Mouse (Mus musculus): ENCODE measurements around the gene Dmbt1. TPM values are rescaled to one million over a fixed set of nuclear protein-coding genes. Genes with fewer than 3 reads are reported as not detected.
"Not testable (repeated sequence)": the region's sequence is repeated elsewhere in the genome, so short reads cannot be mapped to it uniquely, and the experiment has no call there.

Dmbt1 gene
- polyA plus RNA-seq, 1 experiment from 2014 or later, result 0.04 TPM

- DNase-seq (ENCODE audit: low spot score) (no peak), ATAC-seq (ENCODE audit: low read depth) (no peak)
- no peak overlapping the region for H3K9ac ChIP-seq (ENCODE audit: low read depth, low read length)
- H3K4me3 ChIP-seq (ENCODE audit: low read depth, low read length), result no peak overlapping the region
- H3K4me2 ChIP-seq (ENCODE audit: low read depth, low read length), result no peak overlapping the region
- H3K9me3 ChIP-seq (ENCODE audit: control insufficient read depth, low read length), result no peaks in the 10 kb centered on the region
- H3K27me3 ChIP-seq (replicated peaks; ENCODE audit: control insufficient read depth, insufficient read depth, low read length), result no peaks in the 10 kb centered on the region
- 78% methylated on average over 3 of the region's 3 CpGs for WGBS
- H3K4me1 ChIP-seq (ENCODE audit: control insufficient read depth, insufficient read depth, low read length), result no peaks in the 10 kb centered on the region
- no peak overlapping the region for H3K27ac ChIP-seq (replicated peaks; ENCODE audit: low read depth, low read length)
- no peaks in the 10 kb centered on the region for H3K36me3 ChIP-seq (ENCODE audit: control insufficient read depth, insufficient read depth, low read length)
Measured at GRCm38 (mm10) chr7:131036396-131036795, 4.5 kb downstream of the Dmbt1 start.

GRCm38 (mm10) chr7:131037083-131037482 lies 5.2 kb downstream of the Dmbt1 start:
- ATAC-seq (ENCODE audit: low read depth), result no peak
- Histone ChIP-seq H3K9ac (ENCODE audit: low read depth, low read length) (no peak overlapping the region), H3K27me3 (replicated peaks; ENCODE audit: control insufficient read depth, insufficient read depth, low read length) (no peaks in the 10 kb centered on the region), H3K4me1 (ENCODE audit: control insufficient read depth, insufficient read depth, low read length) (no peaks in the 10 kb centered on the region), H3K4me2 (ENCODE audit: low read depth, low read length) (no peak overlapping the region), H3K9me3 (ENCODE audit: control insufficient read depth, low read length) (no peaks in the 10 kb centered on the region), H3K4me3 (ENCODE audit: low read depth, low read length) (no peak overlapping the region), H3K36me3 (ENCODE audit: control insufficient read depth, insufficient read depth, low read length) (no peaks in the 10 kb centered on the region), H3K27ac (replicated peaks; ENCODE audit: low read depth, low read length) (no peak overlapping the region)
- DNase-seq (ENCODE audit: low spot score), result no peak
- 86% methylated on average over 2 of the region's 2 CpGs for WGBS

GRCm38 (mm10) chr7:131040760-131041159 lies 8.9 kb downstream of the Dmbt1 start:
- H3K27ac ChIP-seq (replicated peaks; ENCODE audit: low read depth, low read length); ATAC-seq (ENCODE audit: low read depth); H3K4me2 ChIP-seq (ENCODE audit: low read depth, low read length); H3K4me1 ChIP-seq (ENCODE audit: control insufficient read depth, insufficient read depth, low read length); H3K4me3 ChIP-seq (ENCODE audit: low read depth, low read length); H3K9ac ChIP-seq (ENCODE audit: low read depth, low read length); H3K9me3 ChIP-seq (ENCODE audit: control insufficient read depth, low read length); H3K27me3 ChIP-seq (replicated peaks; ENCODE audit: control insufficient read depth, insufficient read depth, low read length); DNase-seq (ENCODE audit: low spot score); H3K36me3 ChIP-seq (ENCODE audit: control insufficient read depth, insufficient read depth, low read length): not testable (repeated sequence)
- WGBS, result 70% methylated on average over 4 of the region's 8 CpGs

- DNase-seq (ENCODE audit: low spot score) (no peak), ATAC-seq (ENCODE audit: low read depth) (no peak)
- H3K9ac ChIP-seq (ENCODE audit: low read depth, low read length), result no peak overlapping the region
- H3K9me3 ChIP-seq (ENCODE audit: control insufficient read depth, low read length), result no peaks in the 10 kb centered on the region
- no peak overlapping the region for H3K27ac ChIP-seq (replicated peaks; ENCODE audit: low read depth, low read length)
- H3K36me3 ChIP-seq (ENCODE audit: control insufficient read depth, insufficient read depth, low read length), result no peaks in the 10 kb centered on the region
- no peak overlapping the region for H3K4me3 ChIP-seq (ENCODE audit: low read depth, low read length)
- no peaks in the 10 kb centered on the region for H3K27me3 ChIP-seq (replicated peaks; ENCODE audit: control insufficient read depth, insufficient read depth, low read length)
- H3K4me2 ChIP-seq (ENCODE audit: low read depth, low read length), result no peak overlapping the region
- WGBS, result 48% methylated on average over 1 of the region's 1 CpGs
- no peaks in the 10 kb centered on the region for H3K4me1 ChIP-seq (ENCODE audit: control insufficient read depth, insufficient read depth, low read length)
Measured at GRCm38 (mm10) chr7:131042657-131043056, 10.8 kb downstream of the Dmbt1 start.

GRCm38 (mm10) chr7:131045258-131045835 lies 13.5 kb downstream of the Dmbt1 start:
- ATAC-seq (ENCODE audit: low read depth); H3K9ac ChIP-seq (ENCODE audit: low read depth, low read length); H3K9me3 ChIP-seq (ENCODE audit: control insufficient read depth, low read length); H3K4me2 ChIP-seq (ENCODE audit: low read depth, low read length); H3K27ac ChIP-seq (replicated peaks; ENCODE audit: low read depth, low read length); DNase-seq (ENCODE audit: low spot score); H3K36me3 ChIP-seq (ENCODE audit: control insufficient read depth, insufficient read depth, low read length); H3K4me3 ChIP-seq (ENCODE audit: low read depth, low read length); H3K27me3 ChIP-seq (replicated peaks; ENCODE audit: control insufficient read depth, insufficient read depth, low read length); H3K4me1 ChIP-seq (ENCODE audit: control insufficient read depth, insufficient read depth, low read length): not testable (repeated sequence)
- 39% methylated on average over 3 of the region's 3 CpGs for WGBS

- not testable (repeated sequence) for H3K4me1 ChIP-seq (ENCODE audit: control insufficient read depth, insufficient read depth, low read length); H3K9ac ChIP-seq (ENCODE audit: low read depth, low read length); H3K4me3 ChIP-seq (ENCODE audit: low read depth, low read length); DNase-seq (ENCODE audit: low spot score); H3K4me2 ChIP-seq (ENCODE audit: low read depth, low read length); H3K27me3 ChIP-seq (replicated peaks; ENCODE audit: control insufficient read depth, insufficient read depth, low read length); H3K9me3 ChIP-seq (ENCODE audit: control insufficient read depth, low read length); H3K36me3 ChIP-seq (ENCODE audit: control insufficient read depth, insufficient read depth, low read length); H3K27ac ChIP-seq (replicated peaks; ENCODE audit: low read depth, low read length); ATAC-seq (ENCODE audit: low read depth)
- WGBS, result 74% methylated on average over 8 of the region's 8 CpGs
Measured at GRCm38 (mm10) chr7:131049829-131050228, 18.0 kb downstream of the Dmbt1 start.

- Histone ChIP-seq H3K36me3 (ENCODE audit: control insufficient read depth, insufficient read depth, low read length) (no peaks in the 10 kb centered on the region), H3K9me3 (ENCODE audit: control insufficient read depth, low read length) (no peaks in the 10 kb centered on the region), H3K4me3 (ENCODE audit: low read depth, low read length) (no peak overlapping the region), H3K4me1 (ENCODE audit: control insufficient read depth, insufficient read depth, low read length) (no peaks in the 10 kb centered on the region), H3K4me2 (ENCODE audit: low read depth, low read length) (no peak overlapping the region), H3K9ac (ENCODE audit: low read depth, low read length) (no peak overlapping the region), H3K27ac (replicated peaks; ENCODE audit: low read depth, low read length) (no peak overlapping the region), H3K27me3 (replicated peaks; ENCODE audit: control insufficient read depth, insufficient read depth, low read length) (no peaks in the 10 kb centered on the region)
- no peak for ATAC-seq (ENCODE audit: low read depth)
- peak; percentile 3 for DNase-seq (ENCODE audit: low spot score)
Measured at GRCm38 (mm10) chr7:131054808-131055370, 23.0 kb downstream of the Dmbt1 start.

- ATAC-seq (ENCODE audit: low read depth); H3K36me3 ChIP-seq (ENCODE audit: control insufficient read depth, insufficient read depth, low read length); H3K9ac ChIP-seq (ENCODE audit: low read depth, low read length); H3K4me1 ChIP-seq (ENCODE audit: control insufficient read depth, insufficient read depth, low read length); H3K9me3 ChIP-seq (ENCODE audit: control insufficient read depth, low read length); H3K4me2 ChIP-seq (ENCODE audit: low read depth, low read length); H3K27me3 ChIP-seq (replicated peaks; ENCODE audit: control insufficient read depth, insufficient read depth, low read length); H3K27ac ChIP-seq (replicated peaks; ENCODE audit: low read depth, low read length); DNase-seq (ENCODE audit: low spot score); H3K4me3 ChIP-seq (ENCODE audit: low read depth, low read length): not testable (repeated sequence)
- WGBS, result 77% methylated on average over 9 of the region's 9 CpGs
Measured at GRCm38 (mm10) chr7:131057918-131058317, 26.1 kb downstream of the Dmbt1 start.

GRCm38 (mm10) chr7:131059808-131060207 lies 28.0 kb downstream of the Dmbt1 start:
- not testable (repeated sequence) for ATAC-seq (ENCODE audit: low read depth); H3K36me3 ChIP-seq (ENCODE audit: control insufficient read depth, insufficient read depth, low read length); H3K27ac ChIP-seq (replicated peaks; ENCODE audit: low read depth, low read length); H3K27me3 ChIP-seq (replicated peaks; ENCODE audit: control insufficient read depth, insufficient read depth, low read length); H3K4me1 ChIP-seq (ENCODE audit: control insufficient read depth, insufficient read depth, low read length); H3K9me3 ChIP-seq (ENCODE audit: control insufficient read depth, low read length); H3K9ac ChIP-seq (ENCODE audit: low read depth, low read length); H3K4me3 ChIP-seq (ENCODE audit: low read depth, low read length); H3K4me2 ChIP-seq (ENCODE audit: low read depth, low read length)
- WGBS, result 58% methylated on average over 2 of the region's 2 CpGs
- DNase-seq (ENCODE audit: low spot score), result peak; percentile 4

Measured in embryonic facial prominence, embryonic 14.5 days (tissue).